Mouse (Mus musculus) embryonic fibroblast, embryonic 13.5 days (primary cell): ENCODE data around the gene Shisa7.

Experiments used
- CTCF ChIP-seq: IDR thresholded peaks from 2 replicates; pipeline ENCODE4 v1.5.1; 2011; ENCODE audit warnings: mild to moderate bottlenecking, control low read depth, low read length, moderate library complexity, borderline replicate concordance; ENCODE audit not compliant: insufficient read depth
- POLR2A ChIP-seq: IDR thresholded peaks from 2 replicates; pipeline ENCODE4 v1.6.1; 2011; ENCODE audit warnings: low read depth, mild to moderate bottlenecking, control low read depth, low read length, moderate library complexity

DNA sequence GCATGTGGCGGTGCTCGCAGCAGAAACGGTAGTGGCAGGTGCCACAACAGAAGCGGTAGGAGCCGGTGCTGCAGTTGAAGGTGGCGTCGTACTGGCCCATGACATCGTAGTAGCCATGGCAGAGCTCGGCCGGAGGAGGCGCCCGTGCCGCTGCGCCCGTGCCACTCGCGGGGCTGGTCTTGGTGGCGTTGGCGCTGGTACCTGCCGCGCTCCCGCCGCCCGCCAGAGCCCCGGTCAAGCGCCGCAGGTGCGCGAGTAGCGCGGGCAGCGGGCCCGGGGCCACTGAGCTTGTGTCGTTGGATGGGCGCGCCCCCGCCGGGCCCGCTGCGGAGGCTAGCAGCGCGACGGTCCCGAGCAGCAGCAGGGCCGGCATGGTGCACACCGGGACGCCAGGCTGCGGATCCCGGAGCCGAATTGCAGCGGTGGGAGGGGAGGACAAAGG is 8.1 kb downstream of the Shisa7 start:
- TF ChIP-seq CTCF = peak; percentile 45; the same call in 1 of the 2 replicates
- TF ChIP-seq POLR2A = no peak
